Mouse (Mus musculus) effector memory CD4-positive, alpha-beta T cell, adult 5 months (primary cell): ENCODE data around the gene 9130230L23Rik. TPM values are rescaled to one million over a fixed set of nuclear protein-coding genes. Genes with fewer than 3 reads are reported as not detected.

Source experiments
- polyA plus RNA-seq: library from polyadenylated mRNA; unstranded; fragments of 100-300 nt; shearing (Covaris generic); gene quantifications from one replicate; pipeline ENCODE4 v1.2.1, GENCODE M21; 2017

Gene 9130230L23Rik
- polyA plus RNA-seq, result 0.57 TPM

GRCm38 (mm10) chr5:66004134-66004925 lies at the start of gene 9130230L23Rik:
9130230L23Rik (minus strand) TSS chr5:66004285.

GRCm38 (mm10) chr5:65934783-65935182 lies 69.3 kb downstream of the 9130230L23Rik start, which contains the start of gene Chrna9:
Chrna9 (plus strand) TSS chr5:65934921.

Other genes with a start within 250 kb of the 9130230L23Rik start
- 17.4 TPM for gene N4bp2, start 240.8 kb downstream of the 9130230L23Rik start, polyA plus RNA-seq
- 223 TPM for gene Rhoh, start 143.1 kb downstream of the 9130230L23Rik start, polyA plus RNA-seq
- not detected for gene Chrna9, start 69.4 kb downstream of the 9130230L23Rik start, polyA plus RNA-seq
- gene Rbm47, start 168.8 kb upstream of the 9130230L23Rik start, polyA plus RNA-seq, result 26.9 TPM